Mouse (Mus musculus) liver, embryonic 15.5 days (tissue): ENCODE results near the gene Clcnka. TPM values are rescaled to one million over a fixed set of nuclear protein-coding genes. Genes with fewer than 3 reads are reported as not detected.

Experiments used
- microRNA-seq: library from miRNA; unstranded; fragments of <30 nt; microRNA quantifications from one replicate; pipeline ENCODE4, GENCODE M21; 2016
- polyA plus RNA-seq: library from polyadenylated mRNA; unstranded; fragments of >200 nt; fragmentation: Nextera tagmentation; extraction: Ambion mirVana; gene quantifications from 2 replicates; pipeline ENCODE4 v1.2.1, GENCODE M21; 2015

Clcnka gene
- polyA plus RNA-seq, 1 experiment from 2014 or later = not detected

Small RNA genes lying within 50 kb of the gene (microRNA-seq; reads per million reads assigned to microRNA genes)
- not detected for gene Gm25690

Other genes with a start within 250 kb of the Clcnka start
- 1.2 and 1.4 TPM in 2 replicates for gene Rsg1, start 184.8 kb downstream of the Clcnka start, polyA plus RNA-seq
- gene Arhgef19, start 159.2 kb downstream of the Clcnka start, polyA plus RNA-seq = 1.5 TPM in 2 replicates
- gene Epha2, start 97.5 kb downstream of the Clcnka start, polyA plus RNA-seq = 0.75 and 0.79 TPM in 2 replicates
- 0.08 TPM in 1 of 2 replicates, not detected in the other for gene Fam131c, start 30.5 kb downstream of the Clcnka start, polyA plus RNA-seq
- not detected in 2 replicates for gene Clcnkb, start 17.3 kb upstream of the Clcnka start, polyA plus RNA-seq
- gene Hspb7, start 22.1 kb upstream of the Clcnka start, polyA plus RNA-seq = 0.24 and 0.47 TPM in 2 replicates
- gene Srarp, start 37.4 kb upstream of the Clcnka start, polyA plus RNA-seq = not detected in 2 replicates
- gene Zbtb17, start 45.9 kb upstream of the Clcnka start, polyA plus RNA-seq = 8.5 and 8.9 TPM in 2 replicates
- gene Spen, start 139.9 kb upstream of the Clcnka start, polyA plus RNA-seq = 4.7 and 5.6 TPM in 2 replicates
- 1.7 and 1.9 TPM in 2 replicates for gene Fblim1, start 207.4 kb upstream of the Clcnka start, polyA plus RNA-seq
- 4.4 and 4.6 TPM in 2 replicates for gene Tmem82, start 219.9 kb upstream of the Clcnka start, polyA plus RNA-seq
- 0.07 TPM in 1 of 2 replicates, not detected in the other for gene Slc25a34, start 225.1 kb upstream of the Clcnka start, polyA plus RNA-seq